Mouse (Mus musculus) testis, postnatal 14 days (tissue): ENCODE data around the gene Ulk4.

Experiments used
- DNase-seq: peaks from one replicate; pipeline ENCODE4 v3.0.0; 2021; ENCODE audit warnings: low spot score

Ulk4 gene

GRCm38 (mm10) chr9:120976856-120977255 lies 300.1 kb downstream of the Ulk4 start:
- no peak for DNase-seq

GRCm38 (mm10) chr9:120976158-120976557 lies 300.8 kb downstream of the Ulk4 start:
- no peak for DNase-seq

GRCm38 (mm10) chr9:120974209-120974608 lies 302.8 kb downstream of the Ulk4 start:
- no peak for DNase-seq

- DNase-seq: no peak
These were observed 303.9 kb downstream of the Ulk4 start for GRCm38 (mm10) chr9:120973026-120973515.

GRCm38 (mm10) chr9:120965007-120965406 lies 312.0 kb downstream of the Ulk4 start:
- DNase-seq: no peak

- no peak for DNase-seq
These were observed 312.8 kb downstream of the Ulk4 start for GRCm38 (mm10) chr9:120964224-120964623.

GRCm38 (mm10) chr9:120963720-120964119 lies 313.3 kb downstream of the Ulk4 start:
- DNase-seq: no peak

- peak; percentile 15 for DNase-seq
These were observed 313.9 kb downstream of the Ulk4 start for GRCm38 (mm10) chr9:120963104-120963503.

GRCm38 (mm10) chr9:120961969-120962700 lies 314.9 kb downstream of the Ulk4 start:
- no peak for DNase-seq

GRCm38 (mm10) chr9:120961466-120961865 lies 315.5 kb downstream of the Ulk4 start:
- DNase-seq: no peak

GRCm38 (mm10) chr9:120960611-120961010 lies 316.4 kb downstream of the Ulk4 start:
- no peak for DNase-seq

GRCm38 (mm10) chr9:120959225-120959624 lies 317.8 kb downstream of the Ulk4 start:
- no peak for DNase-seq

GRCm38 (mm10) chr9:120958560-120958959 lies 318.4 kb downstream of the Ulk4 start:
- DNase-seq: no peak

- DNase-seq: no peak
These were observed 318.9 kb downstream of the Ulk4 start for GRCm38 (mm10) chr9:120958051-120958450.

- no peak for DNase-seq
These were observed 325.1 kb downstream of the Ulk4 start for GRCm38 (mm10) chr9:120951947-120952346.

- DNase-seq: no peak
These were observed 326.2 kb downstream of the Ulk4 start for GRCm38 (mm10) chr9:120950761-120951160.

GRCm38 (mm10) chr9:120948832-120949231 lies 328.2 kb downstream of the Ulk4 start:
- no peak for DNase-seq

- no peak for DNase-seq
These were observed 330.9 kb downstream of the Ulk4 start for GRCm38 (mm10) chr9:120946131-120946530.

- DNase-seq: no peak
These were observed 332.8 kb downstream of the Ulk4 start for GRCm38 (mm10) chr9:120944211-120944610.

GRCm38 (mm10) chr9:120943757-120944156 lies 333.2 kb downstream of the Ulk4 start:
- no peak for DNase-seq

- no peak for DNase-seq
These were observed 336.1 kb downstream of the Ulk4 start for GRCm38 (mm10) chr9:120940858-120941257.

GRCm38 (mm10) chr9:120936351-120936750 lies 340.6 kb downstream of the Ulk4 start:
- no peak for DNase-seq

- DNase-seq: no peak
These were observed 341.4 kb downstream of the Ulk4 start for GRCm38 (mm10) chr9:120935634-120935922.
